Mouse (Mus musculus) hindbrain, postnatal 0 days (tissue): ENCODE measurements around the gene Krt86. TPM values are rescaled to one million over a fixed set of nuclear protein-coding genes. Genes with fewer than 3 reads are reported as not detected.

ENCODE experiments used
- ATAC-seq: fragments of 200-750 bp; cut with Nextera tagmentation; 2 replicates; pipeline ENCODE4 v1.8.0; 2017; ENCODE audit warnings: mild to moderate bottlenecking, moderate TSS enrichment, moderate library complexity
- DNase-seq: peaks from one replicate; pipeline ENCODE4 v3.0.0-alpha.2; 2015; ENCODE audit warnings: low spot score
- H3K27ac ChIP-seq: fragments of 300-500 bp; sonication (generic); 2 replicates; pipeline ENCODE4 v1.5.1; 2014; ENCODE audit warnings: mild to moderate bottlenecking
- H3K27me3 ChIP-seq: fragments of 300-500 bp; sonication (generic); 2 replicates; pipeline ENCODE4 v1.6.1; 2014; ENCODE audit warnings: low read length, mixed read lengths; ENCODE audit not compliant: insufficient read depth
- H3K36me3 ChIP-seq: fragments of 300-500 bp; sonication (generic); 2 replicates; pipeline ENCODE4 v1.6.1; 2014; ENCODE audit warnings: low read length, mixed read lengths; ENCODE audit not compliant: insufficient read depth
- H3K4me1 ChIP-seq: fragments of 300-500 bp; sonication (generic); 2 replicates; pipeline ENCODE4 v1.6.1; 2014; ENCODE audit warnings: antibody characterized with exemption, low read length, mixed read lengths; ENCODE audit not compliant: insufficient read depth
- H3K4me2 ChIP-seq: fragments of 300-500 bp; sonication (generic); 2 replicates; pipeline ENCODE4 v1.6.1; 2014; ENCODE audit warnings: low read depth, mild to moderate bottlenecking, low read length, moderate library complexity, mixed read lengths
- H3K4me3 ChIP-seq: fragments of 300-500 bp; sonication (generic); 2 replicates; pipeline ENCODE4 v1.5.1; 2014; ENCODE audit warnings: low read length
- H3K9ac ChIP-seq: fragments of 300-500 bp; sonication (generic); replicated peaks from 2 replicates; pipeline ENCODE4 v1.6.1; 2014; ENCODE audit warnings: mild to moderate bottlenecking, low read length, moderate library complexity, mixed read lengths
- H3K9me3 ChIP-seq: fragments of 300-500 bp; sonication (generic); 2 replicates; pipeline ENCODE4 v1.6.1; 2016; ENCODE audit warnings: low read length, mixed read lengths
- CTCF ChIP-seq: IDR thresholded peaks from 2 replicates; pipeline ENCODE4 v1.5.1; 2016; ENCODE audit warnings: antibody characterized with exemption, control low read depth, low read depth
- WGBS: fragments of 180-500 bp; shearing (Covaris S2); extraction: QIAGEN DNeasy Blood & Tissue Kit; methylation state at CpG from one replicate; pipeline ENCODE4 v1.1.7; 2014; 5-methylcytosine and 5-hydroxymethylcytosine counted together
- polyA plus RNA-seq: library from polyadenylated mRNA; unstranded; fragments of >200 nt; fragmentation: Nextera tagmentation; extraction: Ambion mirVana; gene quantifications from 2 replicates; pipeline ENCODE4 v1.2.1, GENCODE M21; 2015
- total RNA-seq: library from RNA; depleted of rRNA; stranded (reverse); fragments of >200 nt; gene quantifications from 2 replicates; pipeline ENCODE4 v1.2.3, GENCODE M21; 2014

Gene Krt86
- total and polyA plus RNA-seq, 2 experiments from 2014 or later = 0.05 to 0.34 TPM

GRCm38 (mm10) chr15:101469093-101469492, 4.2 kb upstream of the Krt86 start:
- Histone ChIP-seq H3K4me3 (no peak overlapping the region), H3K36me3 (no peaks in the 10 kb centered on the region), H3K27me3 (no peaks in the 10 kb centered on the region), H3K9me3 (no peaks in the 10 kb centered on the region), H3K9ac (no peak overlapping the region), H3K4me1 (no peaks in the 10 kb centered on the region), H3K4me2 (no peak overlapping the region), H3K27ac (no peak overlapping the region)
- DNase-seq = no peak
- ATAC-seq = no peak
- TF ChIP-seq CTCF = no peak
- WGBS = 86% methylated on average over 4 of the region's 4 CpGs

- peak overlapping the region; percentile 53 for H3K4me2 ChIP-seq
- no peaks in the 10 kb centered on the region for H3K36me3 ChIP-seq
- DNase-seq (peak; percentile 55), ATAC-seq (peak; percentile 58; the same call in 1 of the 2 replicates)
- peak; percentile 67 for TF ChIP-seq CTCF
- WGBS = 8% methylated on average over 31 of the region's 31 CpGs
- no peak overlapping the region for H3K27ac ChIP-seq
- peaks cover 6% of the 10 kb centered on the region for H3K4me1 ChIP-seq
- peak overlapping the region; percentile 19 for H3K4me3 ChIP-seq
- H3K27me3 ChIP-seq = no peaks in the 10 kb centered on the region; the same call in 1 of the 2 replicates
- H3K9me3 ChIP-seq = no peaks in the 10 kb centered on the region
- H3K9ac ChIP-seq = peak overlapping the region; percentile 41; the same call in 1 of the 2 replicates
Measured at GRCm38 (mm10) chr15:101479007-101479665, 5.9 kb downstream of the Krt86 start.

- ATAC-seq = no peak
- Histone ChIP-seq H3K36me3 (no peaks in the 10 kb centered on the region), H3K4me2 (peak overlapping the region; percentile 53), H3K4me1 (peaks cover 6% of the 10 kb centered on the region), H3K27me3 (no peaks in the 10 kb centered on the region; the same call in 1 of the 2 replicates), H3K4me3 (peak overlapping the region; percentile 19), H3K9ac (peak overlapping the region; percentile 41; the same call in 1 of the 2 replicates), H3K9me3 (no peaks in the 10 kb centered on the region), H3K27ac (no peak overlapping the region)
- WGBS = 27% methylated on average over 11 of the region's 11 CpGs
- peak; percentile 36 for DNase-seq
- TF ChIP-seq CTCF = no peak
Measured at GRCm38 (mm10) chr15:101479666-101480060, 6.4 kb downstream of the Krt86 start.

DNA sequence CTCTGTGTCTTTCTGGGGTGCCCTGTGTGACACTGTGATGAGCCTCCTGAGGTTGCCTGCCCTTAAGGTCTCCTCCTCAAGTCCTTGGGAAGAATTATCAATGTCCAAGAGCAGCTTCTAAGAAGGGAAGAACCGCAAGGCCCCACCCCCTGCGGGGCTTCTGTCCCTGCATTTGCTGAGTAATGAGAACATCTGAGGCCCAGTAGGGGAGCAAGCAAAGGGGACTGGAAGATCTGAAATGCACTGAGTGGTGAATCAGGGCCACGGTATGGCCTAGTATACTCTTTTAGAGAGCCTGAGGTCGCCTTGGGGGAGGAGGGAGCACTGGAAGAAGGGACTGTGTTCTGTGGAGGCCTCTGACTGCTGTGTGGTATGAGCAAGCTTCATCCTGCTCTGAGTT, 8.8 kb downstream of the Krt86 start:
- H3K9me3 ChIP-seq = no peaks in the 10 kb centered on the region
- no peak for TF ChIP-seq CTCF
- H3K27ac ChIP-seq = no peak overlapping the region
- no peak for ATAC-seq
- H3K27me3 ChIP-seq = no peaks in the 10 kb centered on the region
- peaks cover 6% of the 10 kb centered on the region for H3K4me1 ChIP-seq
- 45% methylated on average over 4 of the region's 4 CpGs for WGBS
- DNase-seq = no peak
- no peaks in the 10 kb centered on the region for H3K36me3 ChIP-seq
- H3K4me2 ChIP-seq = no peak overlapping the region
- H3K4me3 ChIP-seq = no peak overlapping the region
- no peak overlapping the region for H3K9ac ChIP-seq

GRCm38 (mm10) chr15:101483646-101484045, 10.4 kb downstream of the Krt86 start:
- Histone ChIP-seq H3K4me2 (no peak overlapping the region), H3K27me3 (no peaks in the 10 kb centered on the region), H3K9ac (no peak overlapping the region), H3K36me3 (no peaks in the 10 kb centered on the region), H3K9me3 (no peaks in the 10 kb centered on the region), H3K27ac (no peak overlapping the region), H3K4me1 (peaks cover 6% of the 10 kb centered on the region), H3K4me3 (no peak overlapping the region)
- ATAC-seq = no peak
- no peak for DNase-seq
- WGBS = 92% methylated on average over 1 of the region's 1 CpGs
- no peak for TF ChIP-seq CTCF

DNA sequence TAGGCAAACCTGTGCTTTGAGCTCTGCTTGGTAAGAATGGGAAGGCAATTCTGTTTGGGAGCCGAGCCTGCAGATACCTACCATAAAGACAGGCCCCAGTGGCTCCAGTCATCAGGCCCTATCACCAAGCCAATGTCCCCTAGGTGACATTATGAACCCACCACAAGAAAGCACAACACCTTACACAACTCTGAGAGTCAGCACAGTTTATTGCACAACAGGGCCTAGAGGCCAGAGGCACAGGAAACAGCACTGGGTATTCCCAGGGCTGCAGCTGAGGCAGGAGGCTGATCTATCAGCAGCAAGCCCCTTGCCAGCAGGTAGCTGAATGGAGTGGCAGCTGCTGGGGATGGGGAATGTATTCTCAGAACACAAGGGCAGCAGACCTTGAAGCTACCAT, 11.7 kb downstream of the Krt86 start:
- 77% methylated on average over 1 of the region's 1 CpGs for WGBS
- Histone ChIP-seq H3K4me2 (no peak overlapping the region), H3K9me3 (no peaks in the 10 kb centered on the region), H3K36me3 (no peaks in the 10 kb centered on the region), H3K9ac (no peak overlapping the region), H3K4me1 (no peaks in the 10 kb centered on the region; the same call in 1 of the 2 replicates), H3K4me3 (no peak overlapping the region), H3K27ac (no peak overlapping the region), H3K27me3 (no peaks in the 10 kb centered on the region)
- ATAC-seq = no peak
- DNase-seq = no peak
- TF ChIP-seq CTCF = no peak
